Mouse (Mus musculus): ENCODE measurements around the gene Fam83b. TPM values are rescaled to one million over a fixed set of nuclear protein-coding genes. Genes with fewer than 3 reads are reported as not detected.

Gene Fam83b
- total RNA-seq, 2 experiments from 2014 or later: not detected

DNA sequence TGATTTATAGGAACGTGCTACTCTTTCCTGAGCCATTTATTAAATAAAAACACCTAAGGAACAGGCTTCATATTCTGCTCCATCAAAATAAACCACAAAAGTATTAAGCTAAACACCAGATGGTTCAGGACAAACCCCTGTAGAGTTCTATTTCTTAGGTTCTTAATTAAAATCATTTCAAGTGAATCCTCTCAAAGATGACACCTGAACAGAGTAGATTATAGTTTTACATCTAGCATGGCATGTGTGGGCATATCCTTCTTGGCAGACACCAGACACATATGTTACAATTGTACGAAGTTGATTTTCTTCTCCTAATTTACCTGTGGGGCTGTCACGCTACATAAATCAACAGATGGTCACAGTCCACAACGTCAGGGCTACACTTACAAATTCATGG is 35.5 kb downstream of the Fam83b start:
- no peak for DNase-seq
- intact Hi-C loops (cut with DNase I; ENCODE audit: low total_unique reads): no loop called here

DNA sequence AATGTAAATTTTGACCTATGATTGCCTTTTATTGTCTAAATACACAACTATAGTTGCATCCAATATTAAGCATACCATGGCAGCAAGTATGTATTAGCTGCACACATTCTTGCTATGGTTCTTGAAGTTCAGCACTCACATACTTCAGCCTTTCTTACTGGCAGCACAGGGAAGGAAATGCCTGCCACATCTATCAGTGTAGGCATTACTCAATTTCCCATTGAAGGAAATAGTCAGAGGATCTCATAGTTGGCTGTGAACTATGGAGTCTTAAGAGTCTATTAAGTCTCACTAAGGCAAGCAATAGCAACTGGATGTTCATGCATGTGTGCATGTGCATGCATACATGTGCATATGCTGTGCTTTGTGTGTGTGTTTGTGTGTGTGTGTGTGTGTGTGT is 41.3 kb downstream of the Fam83b start:
- no peak for DNase-seq
- intact Hi-C loops (cut with DNase I; ENCODE audit: low total_unique reads): no loop called here

DNA sequence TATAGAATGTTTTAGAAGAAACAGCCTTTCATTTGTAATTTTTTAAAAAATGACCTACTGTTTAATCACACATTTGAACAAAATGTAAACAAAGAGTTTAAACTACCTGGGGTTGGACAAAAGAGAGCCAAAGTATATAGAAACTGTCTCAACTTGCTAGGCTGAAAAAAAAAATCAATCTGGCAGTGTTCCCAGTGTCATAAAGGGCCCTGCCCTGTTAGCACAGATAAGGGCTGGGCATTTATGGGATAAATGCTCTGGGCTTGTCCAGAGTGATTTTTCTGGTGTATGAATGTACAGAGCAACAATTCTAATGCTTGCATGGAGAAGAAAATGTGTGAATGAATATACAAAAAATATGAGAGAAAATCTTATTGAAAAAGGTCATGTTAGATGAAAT is 43.8 kb downstream of the Fam83b start:
- DNase-seq: no peak
- intact Hi-C loops (cut with DNase I; ENCODE audit: low total_unique reads): no loop called here

DNA sequence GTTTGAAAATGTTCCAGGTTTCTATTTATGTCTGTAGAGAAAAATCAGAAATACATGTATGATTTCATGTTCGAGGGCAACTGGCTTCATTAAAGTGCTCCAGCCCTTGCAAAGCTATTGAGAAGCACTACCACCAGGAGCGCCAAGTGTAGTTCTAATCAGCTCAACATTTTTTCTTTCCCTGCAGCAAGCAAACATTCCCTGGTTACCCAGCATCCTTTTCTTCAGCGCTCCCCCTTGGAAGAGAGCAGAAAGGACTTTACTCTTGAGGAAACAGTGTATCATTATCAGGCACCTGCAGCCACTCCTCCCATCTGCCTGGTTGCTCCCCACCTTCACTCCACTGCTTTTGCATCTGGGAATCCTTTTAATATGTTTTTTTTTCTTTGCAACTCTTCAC is 45.3 kb downstream of the Fam83b start:
- no peak for DNase-seq
- intact Hi-C loops (cut with DNase I; ENCODE audit: low total_unique reads): no loop called here

DNA sequence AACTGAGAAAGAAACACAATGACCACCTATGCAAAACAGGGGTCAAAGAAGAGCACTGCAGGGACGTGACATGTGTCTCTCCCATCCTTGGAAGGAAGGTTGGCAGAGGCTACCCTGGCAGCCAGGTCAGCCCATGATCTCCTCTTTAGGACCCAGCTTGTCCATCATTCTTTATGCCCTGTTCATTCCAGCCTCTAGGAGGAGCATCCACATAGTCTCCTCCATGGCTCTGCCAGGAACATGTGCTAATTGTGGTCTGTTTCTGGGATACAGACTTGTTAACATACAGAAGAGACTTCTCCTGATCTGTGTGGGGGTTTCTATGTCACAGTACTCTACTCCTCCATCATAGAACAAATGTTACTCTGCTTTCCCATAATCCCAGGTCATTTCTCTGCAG is 48.3 kb downstream of the Fam83b start:
- intact Hi-C loops (cut with DNase I; ENCODE audit: low total_unique reads): no loop called here
- no peak for DNase-seq

DNA sequence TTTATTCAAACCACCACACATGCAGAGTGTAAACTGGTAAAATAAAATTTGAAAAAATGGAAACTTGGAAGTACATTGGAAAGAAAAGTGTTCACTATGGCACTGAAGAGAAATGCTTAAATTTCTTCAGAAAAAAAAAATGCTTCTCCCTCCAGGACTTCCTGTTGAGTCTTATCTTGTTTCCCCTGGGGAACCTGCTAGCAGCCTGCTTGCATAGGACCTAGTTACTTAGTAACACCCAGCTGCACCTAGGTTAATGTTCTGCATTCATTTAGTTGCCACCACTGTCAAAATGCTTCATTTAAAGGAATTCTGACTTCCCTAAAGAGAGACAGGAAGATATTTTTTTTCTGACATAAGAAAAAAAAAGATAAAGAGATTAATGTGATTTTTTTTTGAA is 61.3 kb downstream of the Fam83b start:
- intact Hi-C loops (cut with DNase I; ENCODE audit: low total_unique reads): no loop called here
- no peak for DNase-seq

DNA sequence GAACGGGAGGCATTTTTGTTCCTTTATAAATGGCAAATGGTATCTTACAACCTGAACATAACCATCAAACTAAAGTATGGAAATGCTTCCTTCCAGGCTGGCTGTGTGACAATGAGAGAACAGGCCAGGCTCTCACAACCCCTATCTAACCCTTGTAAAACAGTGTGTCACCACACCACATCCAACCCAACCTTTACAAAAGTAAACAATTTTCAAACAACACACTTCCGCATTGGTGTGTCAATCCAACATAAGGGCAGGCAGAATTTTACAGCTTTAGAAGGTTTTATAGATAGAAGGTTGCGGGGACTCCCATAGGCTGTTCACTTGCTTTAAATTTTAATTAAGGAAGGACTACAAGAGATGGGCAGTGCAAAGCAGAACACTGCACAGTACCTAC is 77.2 kb downstream of the Fam83b start:
- DNase-seq: no peak
- intact Hi-C loops (cut with DNase I; ENCODE audit: low total_unique reads): no loop called here

DNA sequence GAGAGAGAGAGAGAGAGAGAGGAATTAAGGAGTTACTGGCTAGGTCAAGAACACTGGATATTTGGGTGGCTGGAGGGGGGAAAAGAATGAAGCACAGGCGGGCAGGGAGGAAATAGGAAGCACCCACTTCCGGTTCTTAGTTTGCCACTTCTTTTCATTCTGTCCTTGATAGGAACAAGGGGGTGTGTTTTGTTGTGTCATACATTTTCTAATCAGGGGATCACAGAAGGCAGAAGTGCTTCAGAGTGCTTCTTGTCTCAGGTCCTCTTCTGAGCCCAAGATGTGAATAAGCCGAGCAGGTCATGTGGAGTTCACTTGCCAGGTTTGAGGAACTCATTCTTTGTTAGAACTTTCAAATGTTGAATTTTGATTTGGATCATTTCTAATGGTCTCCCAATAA is 86.8 kb downstream of the Fam83b start:
- intact Hi-C loops (cut with DNase I; ENCODE audit: low total_unique reads): no loop called here
- DNase-seq: no peak

DNA sequence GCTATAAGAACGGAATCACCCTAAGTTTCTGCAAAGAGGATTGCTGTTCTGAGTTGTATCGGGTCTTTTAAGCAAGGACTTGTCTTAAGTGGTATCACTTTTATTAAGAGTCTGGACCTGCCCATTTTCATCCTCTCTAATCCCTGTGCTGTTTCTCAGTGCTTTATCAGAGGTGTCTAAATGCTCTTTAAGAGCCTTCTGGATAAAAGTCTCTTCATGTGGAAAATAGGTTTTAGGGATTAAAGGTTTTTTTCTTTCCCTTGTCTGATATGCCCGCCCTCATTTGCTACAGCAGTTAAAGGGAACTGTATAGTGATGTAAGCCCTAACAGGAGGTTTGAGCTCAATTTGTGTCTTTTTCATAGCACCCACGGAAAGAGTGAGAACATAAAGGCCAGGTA is 97.4 kb downstream of the Fam83b start:
- DNase-seq: no peak
- intact Hi-C loops (cut with DNase I; ENCODE audit: low total_unique reads): no loop called here

DNA sequence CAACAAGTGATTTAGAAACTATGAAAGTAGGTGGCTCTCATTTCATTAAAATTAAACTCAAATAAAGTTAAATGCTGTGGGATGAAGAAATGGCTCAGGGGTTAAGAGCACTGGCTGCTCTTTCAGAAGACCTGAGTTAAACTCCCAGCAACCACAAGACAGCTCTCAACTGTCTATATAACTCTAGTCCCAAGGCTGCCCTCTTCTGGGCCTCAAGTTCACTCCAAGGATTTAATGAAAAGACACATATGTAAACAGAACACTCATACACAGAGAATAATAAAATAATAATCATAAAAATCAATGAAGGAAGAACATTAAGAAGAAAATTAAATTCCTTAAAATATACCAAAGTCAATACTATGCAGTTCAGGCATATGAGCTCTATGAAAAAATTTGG is 105.4 kb downstream of the Fam83b start:
- intact Hi-C loops (cut with DNase I; ENCODE audit: low total_unique reads): no loop called here
- no peak for DNase-seq

DNA sequence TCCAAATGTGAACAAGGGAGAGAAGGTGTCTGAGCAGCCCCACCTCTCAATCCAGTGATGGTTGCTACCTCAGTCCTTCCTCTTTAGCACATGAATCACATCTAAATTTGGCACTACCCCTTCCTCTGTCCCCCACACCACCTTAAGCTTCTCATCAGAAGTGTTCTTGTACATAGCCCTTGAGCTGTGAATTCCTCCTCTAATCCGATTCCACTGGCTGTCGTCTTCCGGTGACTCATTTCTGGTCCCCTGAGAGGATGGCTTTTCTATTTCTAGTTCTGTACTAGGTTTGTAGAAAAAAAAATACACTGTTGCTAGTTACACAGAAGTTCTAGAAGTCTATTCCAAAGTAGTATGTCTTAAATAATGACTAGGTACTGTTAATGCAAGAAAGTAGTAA is 111.2 kb downstream of the Fam83b start:
- intact Hi-C loops (cut with DNase I; ENCODE audit: low total_unique reads): no loop called here
- DNase-seq: no peak

Other genes starting within 250 kb of the Fam83b start
- gene Hcrtr2, start 243.3 kb downstream of the Fam83b start, total RNA-seq (2021): not detected

Data from gastrocnemius, postnatal 14 days (tissue).